Mouse (Mus musculus) forebrain, embryonic 12.5 days (tissue): ENCODE measurements around the gene Gorasp2. TPM values are rescaled to one million over a fixed set of nuclear protein-coding genes. Genes with fewer than 3 reads are reported as not detected.

ENCODE experiments used
- ATAC-seq: fragments of 200-750 bp; cut with Nextera tagmentation; 2 replicates; pipeline ENCODE4 v1.8.0; 2017; ENCODE audit warnings: moderate TSS enrichment; ENCODE audit not compliant: low FRiP score
- H3K27ac ChIP-seq: fragments of 300-500 bp; sonication (generic); 2 replicates; pipeline ENCODE4 v1.5.1; 2016; ENCODE audit warnings: mild to moderate bottlenecking
- H3K27me3 ChIP-seq: fragments of 300-500 bp; sonication (generic); 2 replicates; pipeline ENCODE4 v1.6.1; 2016; ENCODE audit warnings: mild to moderate bottlenecking
- H3K36me3 ChIP-seq: fragments of 300-500 bp; sonication (generic); replicated peaks from 2 replicates; pipeline ENCODE4 v1.6.1; 2016; ENCODE audit warnings: mild to moderate bottlenecking
- H3K4me1 ChIP-seq: fragments of 300-500 bp; sonication (generic); 2 replicates; pipeline ENCODE4 v1.6.1; 2016
- H3K4me2 ChIP-seq: fragments of 300-500 bp; sonication (generic); 2 replicates; pipeline ENCODE4 v1.6.1; 2016; ENCODE audit warnings: mild to moderate bottlenecking, moderate library complexity
- H3K4me3 ChIP-seq: fragments of 300-500 bp; sonication (generic); replicated peaks from 2 replicates; pipeline ENCODE4 v1.5.1; 2016; ENCODE audit warnings: mild to moderate bottlenecking
- H3K9ac ChIP-seq: fragments of 300-500 bp; sonication (generic); 2 replicates; pipeline ENCODE4 v1.6.1; 2016; ENCODE audit warnings: mild to moderate bottlenecking
- H3K9me3 ChIP-seq: fragments of 300-500 bp; sonication (generic); 2 replicates; pipeline ENCODE4 v1.6.1; 2016
- WGBS: fragments of 180-500 bp; shearing (Covaris S2); methylation state at CpG from one replicate; pipeline ENCODE4 v1.1.7; 2016; 5-methylcytosine and 5-hydroxymethylcytosine counted together
- polyA plus RNA-seq: library from polyadenylated mRNA; unstranded; fragments of >200 nt; fragmentation: Nextera tagmentation; extraction: Ambion mirVana; gene quantifications from 2 replicates; pipeline ENCODE4 v1.2.1, GENCODE M21; 2016

Gene Gorasp2
- polyA plus RNA-seq, 1 experiment from 2014 or later = 127 TPM

GRCm38 (mm10) chr2:70667016-70667415 is 5.6 kb downstream of the Gorasp2 start:
- no peak overlapping the region for H3K27ac ChIP-seq
- WGBS = 91% methylated on average over 7 of the region's 7 CpGs
- ATAC-seq = no peak
- H3K4me2 ChIP-seq = no peak overlapping the region
- no peak overlapping the region for H3K9ac ChIP-seq
- no peak overlapping the region for H3K4me3 ChIP-seq
- H3K4me1 ChIP-seq = peaks cover 17% of the 10 kb centered on the region
- no peaks in the 10 kb centered on the region for H3K27me3 ChIP-seq
- H3K9me3 ChIP-seq = no peaks in the 10 kb centered on the region
- H3K36me3 ChIP-seq = no peaks in the 10 kb centered on the region

- Histone ChIP-seq H3K27me3 (no peaks in the 10 kb centered on the region), H3K4me3 (no peak overlapping the region), H3K4me2 (no peak overlapping the region), H3K9ac (no peak overlapping the region), H3K9me3 (no peaks in the 10 kb centered on the region), H3K27ac (no peak overlapping the region), H3K4me1 (no peaks in the 10 kb centered on the region; the same call in 1 of the 2 replicates), H3K36me3 (no peaks in the 10 kb centered on the region)
- ATAC-seq = no peak
- 88% methylated on average over 2 of the region's 2 CpGs for WGBS
Measured at GRCm38 (mm10) chr2:70669241-70669640, 7.9 kb downstream of the Gorasp2 start.

- Histone ChIP-seq H3K9me3 (no peaks in the 10 kb centered on the region), H3K4me1 (no peaks in the 10 kb centered on the region; the same call in 1 of the 2 replicates), H3K4me3 (no peak overlapping the region), H3K4me2 (no peak overlapping the region), H3K27me3 (no peaks in the 10 kb centered on the region), H3K36me3 (no peaks in the 10 kb centered on the region), H3K9ac (no peak overlapping the region), H3K27ac (no peak overlapping the region)
- 75% methylated on average over 2 of the region's 2 CpGs for WGBS
- ATAC-seq = no peak
Measured at GRCm38 (mm10) chr2:70669896-70670295, 8.5 kb downstream of the Gorasp2 start.

GRCm38 (mm10) chr2:70672476-70672875 is 11.1 kb downstream of the Gorasp2 start:
- 85% methylated on average over 2 of the region's 2 CpGs for WGBS
- no peaks in the 10 kb centered on the region for H3K27me3 ChIP-seq
- no peaks in the 10 kb centered on the region for H3K9me3 ChIP-seq
- H3K4me3 ChIP-seq = no peak overlapping the region
- H3K4me1 ChIP-seq = no peaks in the 10 kb centered on the region
- no peak overlapping the region for H3K4me2 ChIP-seq
- ATAC-seq = no peak
- H3K9ac ChIP-seq = no peak overlapping the region
- H3K36me3 ChIP-seq = no peaks in the 10 kb centered on the region
- H3K27ac ChIP-seq = no peak overlapping the region

- ATAC-seq = no peak
- WGBS = 84% methylated on average over 7 of the region's 7 CpGs
- Histone ChIP-seq H3K9ac (no peak overlapping the region), H3K4me2 (no peak overlapping the region), H3K27me3 (no peaks in the 10 kb centered on the region), H3K36me3 (peaks cover 7% of the 10 kb centered on the region), H3K4me1 (no peaks in the 10 kb centered on the region), H3K27ac (no peak overlapping the region), H3K4me3 (no peak overlapping the region), H3K9me3 (no peaks in the 10 kb centered on the region)
Measured at GRCm38 (mm10) chr2:70673445-70674126, 12.2 kb downstream of the Gorasp2 start.

- no peak for ATAC-seq
- Histone ChIP-seq H3K9ac (no peak overlapping the region), H3K4me1 (no peaks in the 10 kb centered on the region), H3K4me3 (no peak overlapping the region), H3K27ac (no peak overlapping the region), H3K27me3 (no peaks in the 10 kb centered on the region), H3K36me3 (peaks cover 88% of the 10 kb centered on the region), H3K9me3 (no peaks in the 10 kb centered on the region), H3K4me2 (no peak overlapping the region)
- 91% methylated on average over 2 of the region's 2 CpGs for WGBS
Measured at GRCm38 (mm10) chr2:70682324-70682723, 20.9 kb downstream of the Gorasp2 start.

- no peaks in the 10 kb centered on the region for H3K4me1 ChIP-seq
- no peak overlapping the region for H3K27ac ChIP-seq
- 96% methylated on average over 21 of the region's 21 CpGs for WGBS
- H3K27me3 ChIP-seq = no peaks in the 10 kb centered on the region
- no peak overlapping the region for H3K4me3 ChIP-seq
- no peak overlapping the region for H3K4me2 ChIP-seq
- H3K36me3 ChIP-seq = peaks cover 85% of the 10 kb centered on the region
- H3K9me3 ChIP-seq = no peaks in the 10 kb centered on the region
- ATAC-seq = no peak
- H3K9ac ChIP-seq = no peak overlapping the region
Measured at GRCm38 (mm10) chr2:70688454-70689078, 27.2 kb downstream of the Gorasp2 start.

GRCm38 (mm10) chr2:70690195-70690594 is 28.8 kb downstream of the Gorasp2 start:
- Histone ChIP-seq H3K9ac (no peak overlapping the region), H3K27ac (no peak overlapping the region), H3K27me3 (no peaks in the 10 kb centered on the region), H3K4me3 (no peak overlapping the region), H3K4me2 (no peak overlapping the region), H3K36me3 (peaks cover 68% of the 10 kb centered on the region), H3K4me1 (no peaks in the 10 kb centered on the region), H3K9me3 (no peaks in the 10 kb centered on the region)
- ATAC-seq = no peak
- WGBS = 85% methylated on average over 11 of the region's 11 CpGs

- H3K27ac ChIP-seq = no peak overlapping the region
- H3K4me1 ChIP-seq = no peaks in the 10 kb centered on the region
- peaks cover 17% of the 10 kb centered on the region for H3K36me3 ChIP-seq
- no peak for ATAC-seq
- no peak overlapping the region for H3K9ac ChIP-seq
- H3K9me3 ChIP-seq = 0 out of 2 replicates have a peak, but pooled peaks cover 2% of the 10 kb centered on the region
- no peaks in the 10 kb centered on the region for H3K27me3 ChIP-seq
- no peak overlapping the region for H3K4me2 ChIP-seq
- H3K4me3 ChIP-seq = no peak overlapping the region
- WGBS = 90% methylated on average over 10 of the region's 10 CpGs
Measured at GRCm38 (mm10) chr2:70695712-70696111, 34.3 kb downstream of the Gorasp2 start.

GRCm38 (mm10) chr2:70700851-70701250 is 39.5 kb downstream of the Gorasp2 start:
- Histone ChIP-seq H3K27me3 (no peaks in the 10 kb centered on the region), H3K27ac (no peak overlapping the region), H3K36me3 (no peaks in the 10 kb centered on the region; the same call in 1 of the 2 replicates), H3K9ac (no peak overlapping the region), H3K4me2 (no peak overlapping the region), H3K4me1 (peaks cover 5% of the 10 kb centered on the region; the same call in 1 of the 2 replicates), H3K9me3 (0 out of 2 replicates have a peak, but pooled peaks cover 2% of the 10 kb centered on the region), H3K4me3 (no peak overlapping the region)
- ATAC-seq = no peak
- 86% methylated on average over 3 of the region's 3 CpGs for WGBS

GRCm38 (mm10) chr2:70701571-70701970 is 40.2 kb downstream of the Gorasp2 start:
- Histone ChIP-seq H3K4me1 (peaks cover 5% of the 10 kb centered on the region; the same call in 1 of the 2 replicates), H3K36me3 (no peaks in the 10 kb centered on the region), H3K9ac (no peak overlapping the region), H3K27ac (no peak overlapping the region), H3K27me3 (no peaks in the 10 kb centered on the region), H3K4me3 (no peak overlapping the region), H3K9me3 (0 out of 2 replicates have a peak, but pooled peaks cover 2% of the 10 kb centered on the region), H3K4me2 (no peak overlapping the region)
- 78% methylated on average over 9 of the region's 9 CpGs for WGBS
- ATAC-seq = no peak

- Histone ChIP-seq H3K9ac (no peak overlapping the region), H3K36me3 (no peaks in the 10 kb centered on the region), H3K4me2 (no peak overlapping the region), H3K4me1 (peaks cover 5% of the 10 kb centered on the region; the same call in 1 of the 2 replicates), H3K27ac (no peak overlapping the region), H3K4me3 (no peak overlapping the region), H3K9me3 (0 out of 2 replicates have a peak, but pooled peaks cover 2% of the 10 kb centered on the region), H3K27me3 (no peaks in the 10 kb centered on the region)
- 57% methylated on average over 5 of the region's 5 CpGs for WGBS
- no peak for ATAC-seq
Measured at GRCm38 (mm10) chr2:70702403-70702802, 41.0 kb downstream of the Gorasp2 start.
